Mouse (Mus musculus) heart, embryonic 13.5 days (tissue): ENCODE measurements at regions not wholly inside any gene's neighbourhood (a gene's known extent, or its start where the extent isn't known, plus 50 kb on each side); places are given as distances from the start of the nearest gene placed in this dataset.

Experiments used
- ATAC-seq: fragments of 200-750 bp; cut with Nextera tagmentation; 2 replicates; pipeline ENCODE4 v1.8.0; 2017; ENCODE audit warnings: moderate TSS enrichment; ENCODE audit not compliant: insufficient number of reproducible peaks, low FRiP score, low TSS enrichment; ENCODE audit errors: extremely low read depth
- H3K27ac ChIP-seq: fragments of 300-500 bp; sonication (generic); replicated peaks from 2 replicates; pipeline ENCODE4 v1.5.1; 2015; ENCODE audit warnings: moderate library complexity, mild to moderate bottlenecking, inconsistent platforms
- H3K27me3 ChIP-seq: fragments of 300-500 bp; sonication (generic); replicated peaks from 2 replicates; pipeline ENCODE4 v1.6.1; 2015; ENCODE audit warnings: mild to moderate bottlenecking, inconsistent platforms
- H3K36me3 ChIP-seq: fragments of 300-500 bp; sonication (generic); 2 replicates; pipeline ENCODE4 v1.6.1; 2015; ENCODE audit warnings: mild to moderate bottlenecking, inconsistent platforms
- H3K4me1 ChIP-seq: fragments of 300-500 bp; sonication (generic); 2 replicates; pipeline ENCODE4 v1.6.1; 2015; ENCODE audit warnings: inconsistent platforms
- H3K4me2 ChIP-seq: fragments of 300-500 bp; sonication (generic); 2 replicates; pipeline ENCODE4 v1.6.1; 2015; ENCODE audit warnings: inconsistent platforms, mild to moderate bottlenecking, moderate library complexity
- H3K4me3 ChIP-seq: fragments of 300-500 bp; sonication (generic); 2 replicates; pipeline ENCODE4 v1.5.1; 2015; ENCODE audit warnings: moderate library complexity, mild to moderate bottlenecking, inconsistent platforms
- H3K9ac ChIP-seq: fragments of 300-500 bp; sonication (generic); 2 replicates; pipeline ENCODE4 v1.6.1; 2015; ENCODE audit warnings: inconsistent platforms, mild to moderate bottlenecking, moderate library complexity
- H3K9me3 ChIP-seq: fragments of 300-500 bp; sonication (generic); 2 replicates; pipeline ENCODE4 v1.6.1; 2016; ENCODE audit warnings: inconsistent platforms
- WGBS: fragments of 180-500 bp; shearing (Covaris S2); methylation state at CpG from one replicate; pipeline ENCODE4 v1.1.7; 2015; ENCODE audit warnings: mixed read lengths; 5-methylcytosine and 5-hydroxymethylcytosine counted together

DNA sequence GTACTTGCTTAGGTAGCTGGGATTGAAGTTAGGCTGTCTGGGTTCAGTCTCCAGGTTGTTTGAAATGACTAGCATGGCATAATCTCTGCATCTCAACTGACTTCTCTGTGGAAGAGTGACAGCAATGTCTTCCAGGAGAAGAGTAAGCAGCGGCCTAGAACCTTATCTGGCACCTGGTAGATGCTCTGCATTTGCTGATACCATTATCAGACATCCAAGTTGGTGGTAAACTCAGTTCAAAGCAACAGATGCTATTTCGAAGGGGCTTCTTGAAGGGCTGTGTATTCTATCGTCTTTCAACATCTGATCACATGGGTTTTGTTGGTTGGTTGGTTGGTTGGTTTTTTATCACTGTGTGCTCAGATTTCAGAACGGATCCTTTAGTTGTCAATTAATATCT lies 424.7 kb upstream of the Adgrl2 start:
- no peak overlapping the region for H3K4me3 ChIP-seq
- H3K9me3 ChIP-seq: no peaks in the 10 kb centered on the region
- H3K27me3 ChIP-seq: no peaks in the 10 kb centered on the region
- peaks cover 4% of the 10 kb centered on the region; the same call in 1 of the 2 replicates for H3K4me1 ChIP-seq
- H3K36me3 ChIP-seq: no peaks in the 10 kb centered on the region
- H3K9ac ChIP-seq: no peak overlapping the region
- H3K27ac ChIP-seq: no peak overlapping the region
- no peak for ATAC-seq
- H3K4me2 ChIP-seq: no peak overlapping the region
- 28% methylated on average over 4 of the region's 4 CpGs for WGBS

DNA sequence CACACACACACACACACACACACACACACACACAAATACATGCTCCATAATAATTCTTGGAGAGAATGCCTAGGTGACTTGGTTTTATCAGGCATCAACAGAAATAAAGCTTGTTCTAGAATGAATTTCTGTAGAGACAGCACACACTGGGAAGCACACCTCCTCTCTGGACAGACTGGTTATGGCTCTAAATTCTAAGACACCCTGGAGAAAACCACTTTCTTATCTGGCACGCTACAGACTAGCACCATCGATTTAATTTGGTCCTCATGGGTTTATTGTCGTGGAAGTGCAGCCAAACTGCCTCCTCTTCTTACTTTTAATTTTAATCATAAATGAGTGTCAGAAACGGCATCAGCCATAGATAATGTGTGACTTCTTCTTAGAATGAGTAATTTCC lies 422.8 kb upstream of the Adgrl2 start:
- H3K27ac ChIP-seq: no peak overlapping the region
- no peak overlapping the region for H3K4me2 ChIP-seq
- H3K36me3 ChIP-seq: no peaks in the 10 kb centered on the region
- WGBS: 70% methylated on average over 4 of the region's 4 CpGs
- H3K27me3 ChIP-seq: no peaks in the 10 kb centered on the region
- H3K4me3 ChIP-seq: no peak overlapping the region
- H3K9ac ChIP-seq: no peak overlapping the region
- peaks cover 7% of the 10 kb centered on the region; the same call in 1 of the 2 replicates for H3K4me1 ChIP-seq
- no peak for ATAC-seq
- no peaks in the 10 kb centered on the region for H3K9me3 ChIP-seq

DNA sequence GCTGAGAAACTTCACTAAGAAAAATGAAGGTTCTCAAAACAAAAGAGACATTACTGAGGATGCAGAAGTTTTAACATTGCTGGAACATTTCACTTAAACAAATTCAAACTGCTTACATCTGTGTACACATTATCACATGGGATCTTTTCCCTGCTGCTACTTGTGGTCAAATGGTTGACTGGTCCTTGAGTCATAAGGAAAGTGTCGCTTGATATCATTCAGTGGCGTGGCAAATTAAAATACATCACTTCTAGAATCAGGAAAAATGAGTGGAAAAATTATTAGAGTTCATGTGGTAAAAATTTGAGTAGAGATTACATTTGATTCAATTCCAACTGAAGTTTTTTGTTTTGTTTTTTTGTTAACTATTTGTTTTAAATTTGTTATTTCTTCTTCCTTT lies 420.2 kb upstream of the Adgrl2 start:
- 76% methylated on average over 2 of the region's 2 CpGs for WGBS

DNA sequence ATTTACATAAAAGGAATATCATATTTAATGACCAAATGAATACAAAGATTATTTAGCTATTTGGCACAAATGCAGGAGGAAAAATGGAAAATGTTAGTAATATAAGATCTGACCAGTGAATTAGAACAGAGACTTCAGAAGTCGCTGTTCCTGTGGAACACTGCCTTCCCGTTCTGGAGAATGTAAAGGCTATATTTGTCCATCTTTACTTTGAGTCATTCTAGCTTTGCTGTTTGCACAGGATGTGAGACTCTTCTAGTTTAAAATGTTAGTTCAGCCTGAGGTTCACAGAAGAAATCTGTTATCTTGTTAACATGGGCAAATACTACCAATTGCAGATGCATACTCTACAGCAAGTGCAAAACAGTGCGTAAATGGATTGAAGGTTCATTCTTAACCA lies 418.5 kb upstream of the Adgrl2 start:
- Histone ChIP-seq H3K36me3 (no peaks in the 10 kb centered on the region), H3K27me3 (no peaks in the 10 kb centered on the region), H3K4me2 (no peak overlapping the region), H3K9ac (no peak overlapping the region), H3K4me1 (peaks cover 12% of the 10 kb centered on the region), H3K27ac (no peak overlapping the region), H3K9me3 (no peaks in the 10 kb centered on the region), H3K4me3 (no peak overlapping the region)
- ATAC-seq: no peak
- WGBS: 66% methylated on average over 3 of the region's 3 CpGs

More for the DNA sequence above, 420.2 kb upstream of the Adgrl2 start:
- Histone ChIP-seq H3K27me3 (no peaks in the 10 kb centered on the region), H3K9me3 (no peaks in the 10 kb centered on the region), H3K9ac (no peak overlapping the region), H3K4me3 (no peak overlapping the region), H3K27ac (no peak overlapping the region), H3K36me3 (no peaks in the 10 kb centered on the region), H3K4me1 (peaks cover 7% of the 10 kb centered on the region), H3K4me2 (no peak overlapping the region)
- ATAC-seq: no peak

DNA sequence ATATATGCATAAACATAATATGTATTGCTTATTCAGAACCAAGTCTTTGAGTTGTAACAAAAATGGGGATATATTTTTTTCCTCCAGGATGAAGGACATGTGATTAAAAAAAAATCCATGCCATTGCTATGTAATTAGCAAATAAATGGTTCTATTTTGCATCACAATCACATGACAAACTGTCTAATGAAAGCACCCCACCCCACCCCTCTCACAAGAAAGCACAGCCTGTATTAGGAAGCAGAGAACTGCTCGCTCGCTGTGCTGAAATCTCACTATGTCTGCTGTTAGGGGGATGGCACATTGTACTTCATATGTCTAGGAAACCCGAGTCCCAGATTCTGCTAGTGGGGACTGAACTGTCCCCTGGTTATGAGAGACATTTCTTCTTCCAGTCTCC lies 415.5 kb upstream of the Adgrl2 start:
- Histone ChIP-seq H3K9me3 (no peaks in the 10 kb centered on the region), H3K27ac (no peak overlapping the region), H3K4me1 (peaks cover 12% of the 10 kb centered on the region), H3K4me3 (no peak overlapping the region), H3K9ac (no peak overlapping the region), H3K36me3 (no peaks in the 10 kb centered on the region), H3K27me3 (no peaks in the 10 kb centered on the region), H3K4me2 (no peak overlapping the region)
- 66% methylated on average over 3 of the region's 3 CpGs for WGBS
- no peak for ATAC-seq

DNA sequence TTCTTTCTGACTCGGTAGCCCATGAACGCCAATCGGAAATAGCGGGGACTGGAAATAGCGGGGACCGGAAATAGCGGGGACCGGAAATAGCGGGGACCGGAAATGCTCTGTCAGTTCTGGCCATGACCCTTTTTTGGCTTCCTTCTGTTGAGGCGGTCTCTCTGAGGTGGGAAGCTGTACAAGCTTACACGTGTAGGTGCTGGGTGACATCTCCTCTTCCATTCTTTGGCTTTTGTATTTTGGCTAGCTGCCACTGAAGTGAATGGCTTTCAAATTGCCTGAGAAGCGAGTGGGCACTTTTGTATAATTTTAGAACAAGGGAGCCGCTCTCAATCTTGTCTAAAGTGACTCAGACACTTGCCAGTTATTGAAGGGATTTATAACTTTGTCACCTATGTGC lies 414.3 kb upstream of the Adgrl2 start:
- H3K36me3 ChIP-seq: no peaks in the 10 kb centered on the region
- H3K4me1 ChIP-seq: peaks cover 12% of the 10 kb centered on the region
- H3K9me3 ChIP-seq: no peaks in the 10 kb centered on the region
- no peak overlapping the region; the same call in 1 of the 2 replicates for H3K27ac ChIP-seq
- ATAC-seq: no peak
- H3K4me2 ChIP-seq: 0 out of 2 replicates have a peak overlapping the region, but pooled peaks have one; percentile 22
- no peak overlapping the region for H3K9ac ChIP-seq
- no peak overlapping the region for H3K4me3 ChIP-seq
- WGBS: 62% methylated on average over 14 of the region's 14 CpGs
- no peaks in the 10 kb centered on the region for H3K27me3 ChIP-seq

DNA sequence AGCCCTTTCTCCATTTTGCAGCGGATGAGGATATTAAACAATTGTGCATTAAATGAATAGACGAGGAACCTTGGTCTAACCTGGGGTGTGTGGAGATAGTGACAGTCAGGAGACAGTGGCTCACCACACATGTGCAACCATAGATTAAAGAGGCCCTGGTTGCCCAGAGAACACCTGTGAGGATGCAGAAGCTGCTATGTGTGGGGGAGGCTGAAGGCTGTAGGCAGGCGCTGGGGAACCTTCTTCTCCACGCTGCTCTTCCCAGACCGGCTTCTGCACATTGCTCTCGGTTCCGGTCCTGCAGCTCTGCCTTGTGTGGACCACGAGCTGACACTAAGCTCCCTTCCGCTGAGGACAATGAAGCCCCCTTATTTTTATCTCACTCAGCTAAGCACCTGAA lies 412.1 kb upstream of the Adgrl2 start:
- H3K4me1 ChIP-seq: peaks cover 9% of the 10 kb centered on the region
- 78% methylated on average over 9 of the region's 9 CpGs for WGBS
- no peak for ATAC-seq
- no peak overlapping the region for H3K9ac ChIP-seq
- no peaks in the 10 kb centered on the region for H3K27me3 ChIP-seq
- no peaks in the 10 kb centered on the region for H3K36me3 ChIP-seq
- no peak overlapping the region for H3K4me2 ChIP-seq
- H3K4me3 ChIP-seq: no peak overlapping the region
- H3K9me3 ChIP-seq: no peaks in the 10 kb centered on the region
- no peak overlapping the region for H3K27ac ChIP-seq

DNA sequence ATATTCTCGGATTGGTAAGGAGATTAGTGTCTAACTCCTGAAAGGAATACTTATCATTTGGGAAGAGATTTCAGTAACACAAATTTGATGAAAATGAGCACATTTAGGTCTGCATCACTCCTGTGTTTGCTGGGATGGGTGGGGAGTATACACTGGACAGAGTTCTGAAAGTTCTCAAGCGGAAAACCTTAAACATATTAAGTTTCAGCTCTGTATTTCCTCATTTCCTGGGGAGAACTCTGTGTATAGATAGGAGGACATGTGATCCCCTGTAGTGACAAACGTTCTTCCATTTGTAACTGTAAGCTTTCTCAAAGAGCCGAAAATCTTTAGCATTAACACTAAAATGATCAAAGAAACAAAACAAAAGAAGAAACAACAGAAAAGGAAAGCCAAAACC lies 404.7 kb upstream of the Adgrl2 start:
- Histone ChIP-seq H3K27me3 (no peaks in the 10 kb centered on the region), H3K9me3 (no peaks in the 10 kb centered on the region), H3K4me2 (no peak overlapping the region), H3K4me1 (no peaks in the 10 kb centered on the region), H3K27ac (no peak overlapping the region), H3K4me3 (no peak overlapping the region), H3K9ac (no peak overlapping the region), H3K36me3 (no peaks in the 10 kb centered on the region)
- ATAC-seq: no peak
- WGBS: 48% methylated on average over 4 of the region's 4 CpGs

DNA sequence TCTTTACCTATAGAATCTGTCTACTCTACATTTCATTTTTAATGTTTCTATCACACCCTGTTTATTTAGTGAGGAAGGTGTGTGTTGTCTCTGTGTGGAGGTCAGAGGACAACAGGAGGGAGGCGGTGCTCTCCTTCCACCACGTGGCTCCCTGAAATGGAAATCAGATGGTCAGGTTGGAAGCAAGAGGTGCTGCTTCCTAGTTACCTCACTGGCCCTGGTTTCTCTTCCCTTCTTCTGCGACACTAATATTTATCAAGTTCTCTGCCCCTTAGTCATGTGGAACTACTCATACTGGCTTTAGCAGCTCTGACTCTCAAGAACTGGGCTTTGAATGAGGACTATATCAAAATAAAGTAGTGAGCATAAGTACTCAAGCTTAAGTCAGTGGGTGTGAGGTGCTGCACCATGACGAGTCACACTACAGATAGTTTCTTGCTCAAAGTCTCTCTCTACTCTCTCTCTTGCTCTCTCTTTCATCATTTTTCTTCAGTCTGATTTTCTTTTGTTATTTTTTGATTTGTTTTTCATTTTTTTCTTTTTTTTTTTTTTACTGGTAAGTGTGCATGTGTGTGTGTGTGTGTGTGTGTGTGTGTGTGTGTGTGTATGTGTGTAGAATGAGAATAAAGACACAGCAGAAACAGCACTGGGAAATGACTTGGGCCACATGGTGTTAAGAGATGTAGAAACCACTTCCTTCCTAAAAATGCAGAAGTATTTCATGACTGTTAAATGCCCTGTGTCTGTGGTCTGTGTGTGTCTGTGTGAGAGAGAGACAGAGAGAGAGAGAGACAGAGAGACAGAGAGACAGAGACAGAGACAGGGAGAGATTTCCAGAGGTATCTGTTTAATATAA lies 403.2 kb upstream of the Adgrl2 start:
- Histone ChIP-seq H3K4me2 (no peak overlapping the region), H3K36me3 (no peaks in the 10 kb centered on the region), H3K9me3 (no peaks in the 10 kb centered on the region), H3K4me1 (no peaks in the 10 kb centered on the region), H3K9ac (no peak overlapping the region), H3K27ac (no peak overlapping the region), H3K27me3 (no peaks in the 10 kb centered on the region), H3K4me3 (no peak overlapping the region)
- WGBS: 68% methylated on average over 4 of the region's 4 CpGs
- ATAC-seq: no peak

DNA sequence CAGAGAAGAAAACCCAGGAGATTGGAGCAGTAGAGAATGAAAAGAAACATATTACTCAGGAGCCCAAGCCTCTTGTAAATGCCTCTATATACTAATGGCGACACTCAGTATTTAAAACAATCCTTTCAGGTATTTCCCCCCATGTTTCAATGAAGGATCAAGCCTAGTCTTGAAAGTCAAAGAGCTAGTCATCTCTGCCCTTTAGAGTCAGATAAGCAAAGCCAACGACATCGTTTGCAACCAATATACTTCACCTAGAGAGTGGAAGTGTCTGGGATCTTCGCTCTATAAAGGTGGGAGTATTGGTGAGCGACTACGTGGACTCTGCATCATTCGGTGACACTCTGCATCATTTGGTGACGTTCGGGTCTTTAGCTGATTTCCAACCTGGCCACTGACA lies 401.8 kb upstream of the Adgrl2 start:
- no peak overlapping the region for H3K4me3 ChIP-seq

DNA sequence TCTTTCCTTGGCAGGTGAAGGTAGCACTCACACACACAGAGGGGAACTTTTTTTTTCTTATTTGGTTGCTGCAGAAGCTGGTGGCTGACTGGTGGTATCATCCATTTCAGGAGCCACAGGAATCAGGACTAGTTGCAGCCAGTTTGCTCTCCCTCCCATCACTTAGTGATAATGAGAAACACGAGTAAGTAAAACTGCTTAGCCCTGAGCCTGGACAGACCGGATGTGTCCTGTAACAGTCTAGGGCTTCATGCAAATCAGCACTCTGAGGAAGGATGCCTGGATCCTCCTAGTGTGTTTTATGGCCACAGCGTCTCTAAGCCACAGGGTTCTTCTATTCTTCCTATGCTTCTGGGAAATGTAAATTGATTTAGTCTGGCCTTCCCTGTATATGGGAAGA lies 397.2 kb upstream of the Adgrl2 start:
- Histone ChIP-seq H3K27ac (no peak overlapping the region), H3K9ac (no peak overlapping the region), H3K36me3 (no peaks in the 10 kb centered on the region), H3K4me2 (no peak overlapping the region), H3K4me1 (peaks cover 19% of the 10 kb centered on the region), H3K27me3 (no peaks in the 10 kb centered on the region), H3K9me3 (no peaks in the 10 kb centered on the region), H3K4me3 (no peak overlapping the region)
- 32% methylated on average over 3 of the region's 3 CpGs for WGBS
- ATAC-seq: no peak

More for the DNA sequence above, 401.8 kb upstream of the Adgrl2 start:
- Histone ChIP-seq H3K27ac (no peak overlapping the region), H3K36me3 (no peaks in the 10 kb centered on the region), H3K4me1 (peaks cover 6% of the 10 kb centered on the region), H3K9me3 (no peaks in the 10 kb centered on the region), H3K4me2 (no peak overlapping the region), H3K9ac (no peak overlapping the region), H3K27me3 (no peaks in the 10 kb centered on the region)
- 75% methylated on average over 9 of the region's 9 CpGs for WGBS
- no peak for ATAC-seq

DNA sequence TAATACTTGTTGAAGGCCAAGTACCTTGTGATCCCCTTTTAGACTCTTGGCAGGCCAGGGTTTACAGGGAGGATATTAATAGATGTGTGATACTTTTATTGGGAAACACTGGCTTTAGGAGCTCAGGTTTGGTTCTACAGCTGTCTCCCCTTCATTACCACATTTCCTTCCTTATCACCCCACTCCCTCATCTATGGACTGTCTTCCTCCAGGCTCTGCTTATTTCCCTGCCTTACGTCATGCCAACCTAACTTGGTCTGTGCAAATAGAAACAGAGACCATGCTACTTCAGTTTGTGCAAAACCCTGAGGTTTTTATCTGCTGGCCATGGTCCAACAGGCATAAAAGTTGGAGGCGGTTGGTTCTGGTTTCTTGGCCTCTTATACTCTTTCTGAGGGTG lies 395.7 kb upstream of the Adgrl2 start:
- no peaks in the 10 kb centered on the region for H3K9me3 ChIP-seq
- H3K27me3 ChIP-seq: no peaks in the 10 kb centered on the region
- WGBS: 36% methylated on average over 2 of the region's 2 CpGs
- H3K4me1 ChIP-seq: peaks cover 28% of the 10 kb centered on the region
- H3K9ac ChIP-seq: no peak overlapping the region
- no peak overlapping the region for H3K4me3 ChIP-seq
- peak overlapping the region; percentile 28; the same call in 1 of the 2 replicates for H3K27ac ChIP-seq
- ATAC-seq: no peak
- no peak overlapping the region for H3K4me2 ChIP-seq
- H3K36me3 ChIP-seq: no peaks in the 10 kb centered on the region
